Mouse (Mus musculus): ENCODE measurements around the gene Gm17027.
"Not testable (repeated sequence)": the region's sequence is repeated elsewhere in the genome, so short reads cannot be mapped to it uniquely, and the experiment has no call there.

The Gm17027 gene

DNA sequence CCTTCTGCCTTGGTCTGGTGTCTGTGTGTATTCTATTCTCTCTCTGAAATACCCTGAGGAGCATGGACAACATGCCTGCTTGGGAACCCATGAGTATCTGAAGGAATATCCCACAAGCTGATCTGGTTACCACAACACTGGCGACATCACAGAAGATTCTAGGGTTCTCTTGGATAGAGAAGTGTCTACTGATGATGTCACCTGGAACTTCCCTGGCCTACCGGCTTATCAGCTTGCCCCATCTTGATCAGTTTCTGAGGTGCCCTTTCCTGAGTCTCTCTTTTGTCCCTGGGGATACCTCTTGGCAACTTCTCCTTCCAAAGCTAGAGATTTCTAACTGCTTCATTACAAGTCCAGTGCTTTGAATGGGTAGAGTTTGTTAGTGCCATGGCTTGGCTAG is at the start of gene Gm17027:
Gene Gm17027, minus strand, starts transcription at position 101 of the 400 bp plus-strand sequence.
- DNase-seq = not testable (repeated sequence)

DNA sequence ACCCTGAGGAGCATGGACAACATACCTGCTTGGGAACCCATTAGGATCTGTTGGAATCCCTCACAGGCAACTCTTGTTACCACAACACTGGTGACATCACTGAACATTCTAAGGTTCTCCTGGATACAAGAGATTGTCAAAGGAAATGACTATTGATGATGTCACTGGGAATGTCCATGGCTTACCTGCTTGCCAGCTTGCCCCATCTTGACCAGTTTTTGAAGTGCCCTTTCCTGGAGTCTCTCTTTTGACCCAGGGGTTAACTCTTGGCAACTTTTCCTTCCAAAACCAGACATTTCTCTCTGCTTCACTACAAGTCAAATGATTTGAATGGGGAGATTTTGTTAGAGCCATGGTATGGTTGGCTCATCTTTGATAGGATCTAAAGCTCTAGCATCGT is 28.3 kb upstream of the Gm17027 start, which contains the start of gene Gm3573:
Gene Gm3573, minus strand, starts transcription at position 101 of the 400 bp plus-strand sequence.
- DNase-seq = not testable (repeated sequence)

DNA sequence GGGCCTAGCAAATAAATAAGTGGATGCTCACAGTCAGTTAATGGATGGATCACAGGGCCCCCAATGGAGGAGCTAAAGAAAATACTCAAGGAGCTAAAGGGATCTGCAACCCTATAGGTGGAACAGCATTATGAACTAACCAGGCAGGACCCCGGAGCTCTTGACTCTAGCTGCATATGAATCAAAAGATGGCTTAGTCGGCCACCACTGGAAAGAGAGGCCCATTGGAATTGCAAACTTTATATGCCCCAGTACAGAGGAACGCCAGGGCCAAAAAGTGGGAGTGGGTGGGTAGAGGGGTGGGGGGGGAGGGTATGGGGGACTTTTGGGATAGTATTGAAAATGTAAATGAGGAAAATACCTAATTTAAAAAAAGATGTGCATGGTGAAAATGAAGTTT is 21.5 kb upstream of the Gm17027 start:
- not testable (repeated sequence) for DNase-seq

DNA sequence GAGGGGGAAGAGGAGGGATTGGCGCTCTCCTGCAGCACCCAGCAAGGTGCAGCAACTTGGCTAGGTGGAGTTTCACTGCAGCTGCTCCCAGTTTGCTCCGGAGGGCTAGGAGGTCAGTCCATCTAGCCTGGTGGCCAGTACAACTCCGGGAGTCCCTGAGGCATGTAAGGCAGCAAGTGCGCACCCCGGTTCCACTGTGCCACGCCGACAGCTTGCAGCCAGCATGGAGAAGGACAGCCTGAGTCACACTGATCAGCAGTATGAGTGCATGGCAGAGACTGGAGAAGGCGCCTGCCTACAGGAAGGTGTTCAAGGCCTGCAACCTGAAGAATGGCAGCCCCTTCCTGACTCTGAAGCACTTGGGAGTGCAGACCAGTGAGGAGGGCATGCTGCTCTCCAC is 27.9 kb downstream of the Gm17027 start:
- DNase-seq = peak in 1 of 2 experiments; percentile 1

DNA sequence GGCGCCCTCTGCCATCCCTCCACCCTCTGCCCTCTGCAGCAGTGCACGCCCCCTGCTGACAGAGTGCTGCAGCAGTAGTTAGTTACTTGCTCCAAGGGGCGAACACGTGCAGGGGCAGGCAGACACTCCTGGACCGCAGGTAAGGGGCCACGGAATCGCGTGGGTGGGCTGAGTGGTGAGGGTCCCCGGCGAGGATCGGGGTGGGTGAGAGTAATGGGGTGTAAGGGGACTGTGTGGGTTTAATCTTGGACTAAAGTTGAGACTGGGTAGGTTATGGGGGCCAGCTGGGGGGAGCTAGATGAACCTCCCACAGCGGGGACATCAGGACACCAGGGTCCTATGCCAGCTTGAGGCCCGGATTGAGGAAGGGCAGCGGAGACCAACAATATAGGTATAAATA is 28.6 kb downstream of the Gm17027 start:
- DNase-seq = peak in 1 of 2 experiments; percentile 2

DNA sequence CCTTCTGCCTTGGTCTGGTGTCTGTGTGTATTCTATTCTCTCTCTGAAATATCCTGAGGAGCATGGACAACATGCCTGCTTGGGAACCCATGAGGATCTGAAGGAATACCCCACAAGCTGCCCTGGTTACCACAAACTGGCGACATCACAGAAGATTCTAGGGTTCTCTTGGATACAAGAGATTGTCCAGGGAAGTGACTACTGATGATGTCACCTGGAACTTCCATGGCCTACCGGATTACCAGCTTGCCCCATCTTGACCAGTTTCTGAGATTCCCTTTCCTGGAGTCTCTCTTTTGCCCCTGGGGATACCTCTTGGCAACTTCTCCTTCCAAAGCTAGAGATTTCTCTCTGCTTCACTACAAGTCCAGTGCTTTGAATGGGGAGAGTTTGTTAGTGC is 45.2 kb downstream of the Gm17027 start, which contains the start of gene Gm7951:
Gene Gm7951, minus strand, starts transcription at position 101 of the 400 bp plus-strand sequence.
- DNase-seq = not testable (repeated sequence)
